Mouse (Mus musculus) hindbrain, embryonic 10.5 days (tissue): ENCODE results near the gene Nrf1. TPM values are rescaled to one million over a fixed set of nuclear protein-coding genes. Genes with fewer than 3 reads are reported as not detected.
A peak's percentile ranks its signal among the peaks of the same experiment; 100 is the strongest.

Experiments
- DNase-seq: peaks from one replicate; pipeline ENCODE4 v3.0.0-alpha.2; 2017; ENCODE audit warnings: low spot score
- H3K27ac ChIP-seq: fragments of 300-500 bp; sonication (generic); 2 replicates; pipeline ENCODE4 v1.5.1; 2016; ENCODE audit warnings: mild to moderate bottlenecking, moderate library complexity
- H3K27me3 ChIP-seq: fragments of 300-500 bp; sonication (generic); 2 replicates; pipeline ENCODE4 v1.6.1; 2016; ENCODE audit warnings: mild to moderate bottlenecking; ENCODE audit not compliant: poor library complexity, insufficient read depth, severe bottlenecking
- H3K36me3 ChIP-seq: fragments of 300-500 bp; sonication (generic); 2 replicates; pipeline ENCODE4 v1.6.1; 2016; ENCODE audit warnings: mild to moderate bottlenecking, moderate library complexity
- H3K4me1 ChIP-seq: fragments of 300-500 bp; sonication (generic); replicated peaks from 2 replicates; pipeline ENCODE4 v1.6.1; 2016; ENCODE audit warnings: mild to moderate bottlenecking
- H3K4me3 ChIP-seq: fragments of 300-500 bp; sonication (generic); 2 replicates; pipeline ENCODE4 v1.5.1; 2016; ENCODE audit warnings: mild to moderate bottlenecking, moderate library complexity
- H3K9me3 ChIP-seq: fragments of 300-500 bp; sonication (generic); 2 replicates; pipeline ENCODE4 v1.6.1; 2016; ENCODE audit warnings: mild to moderate bottlenecking, moderate library complexity
- WGBS: fragments of 180-500 bp; shearing (Covaris S2); methylation state at CpG from one replicate; pipeline ENCODE4 v1.1.7; 2016; 5-methylcytosine and 5-hydroxymethylcytosine counted together
- polyA plus RNA-seq: library from polyadenylated mRNA; unstranded; fragments of >200 nt; fragmentation: Nextera tagmentation; extraction: Ambion mirVana; gene quantifications from 2 replicates; pipeline ENCODE4 v1.2.1, GENCODE M21; 2016

Gene Nrf1
- polyA plus RNA-seq, 1 experiment from 2014 or later = 80.6 TPM

GRCm38 (mm10) chr6:30132399-30132798 is 84.6 kb downstream of the Nrf1 start:
- Histone ChIP-seq H3K4me3 (no peak overlapping the region), H3K36me3 (peaks cover 88% of the 10 kb centered on the region), H3K27ac (no peak overlapping the region), H3K9me3 (no peaks in the 10 kb centered on the region), H3K4me1 (no peaks in the 10 kb centered on the region), H3K27me3 (no peaks in the 10 kb centered on the region)
- no peak for DNase-seq
- 88% methylated on average over 3 of the region's 3 CpGs for WGBS

- Histone ChIP-seq H3K9me3 (no peaks in the 10 kb centered on the region), H3K36me3 (peaks cover 96% of the 10 kb centered on the region), H3K4me3 (no peak overlapping the region), H3K27ac (no peak overlapping the region), H3K27me3 (no peaks in the 10 kb centered on the region), H3K4me1 (no peaks in the 10 kb centered on the region)
- 52% methylated on average over 3 of the region's 3 CpGs for WGBS
- no peak for DNase-seq
Measured at GRCm38 (mm10) chr6:30135590-30135989, 87.8 kb downstream of the Nrf1 start.

GRCm38 (mm10) chr6:30137227-30137626 is 89.4 kb downstream of the Nrf1 start:
- no peak overlapping the region for H3K27ac ChIP-seq
- H3K9me3 ChIP-seq = no peaks in the 10 kb centered on the region
- 77% methylated on average over 2 of the region's 2 CpGs for WGBS
- DNase-seq = no peak
- H3K4me3 ChIP-seq = no peak overlapping the region
- peaks cover 98% of the 10 kb centered on the region for H3K36me3 ChIP-seq
- H3K27me3 ChIP-seq = no peaks in the 10 kb centered on the region
- H3K4me1 ChIP-seq = no peaks in the 10 kb centered on the region

GRCm38 (mm10) chr6:30139329-30140045 is 91.7 kb downstream of the Nrf1 start:
- 95% methylated on average over 7 of the region's 7 CpGs for WGBS

GRCm38 (mm10) chr6:30143263-30143662 is 95.5 kb downstream of the Nrf1 start:
- Histone ChIP-seq H3K36me3 (peaks cover 81% of the 10 kb centered on the region), H3K9me3 (no peaks in the 10 kb centered on the region), H3K27ac (no peak overlapping the region), H3K4me3 (no peak overlapping the region), H3K27me3 (no peaks in the 10 kb centered on the region), H3K4me1 (no peaks in the 10 kb centered on the region)
- no peak for DNase-seq
- WGBS = 94% methylated on average over 4 of the region's 4 CpGs

More at GRCm38 (mm10) chr6:30139329-30140045, 91.7 kb downstream of the Nrf1 start:
- Histone ChIP-seq H3K27me3 (no peaks in the 10 kb centered on the region), H3K27ac (no peak overlapping the region), H3K4me1 (no peaks in the 10 kb centered on the region), H3K4me3 (no peak overlapping the region), H3K9me3 (no peaks in the 10 kb centered on the region), H3K36me3 (peaks cover 98% of the 10 kb centered on the region)
- DNase-seq = no peak

- no peak for DNase-seq
- no peaks in the 10 kb centered on the region for H3K27me3 ChIP-seq
- peaks cover 66% of the 10 kb centered on the region for H3K36me3 ChIP-seq
- WGBS = 78% methylated on average over 7 of the region's 7 CpGs
- no peak overlapping the region for H3K27ac ChIP-seq
- H3K4me3 ChIP-seq = no peak overlapping the region
- H3K9me3 ChIP-seq = no peaks in the 10 kb centered on the region
- peaks cover under 1% of the 10 kb centered on the region; the same call in 1 of the 2 replicates for H3K4me1 ChIP-seq
Measured at GRCm38 (mm10) chr6:30147058-30147457, 99.3 kb downstream of the Nrf1 start.

GRCm38 (mm10) chr6:30147753-30148152 is 100.0 kb downstream of the Nrf1 start:
- peaks cover 66% of the 10 kb centered on the region for H3K36me3 ChIP-seq
- DNase-seq = no peak

GRCm38 (mm10) chr6:30150471-30150870 is 102.7 kb downstream of the Nrf1 start:
- Histone ChIP-seq H3K9me3 (no peaks in the 10 kb centered on the region), H3K27me3 (no peaks in the 10 kb centered on the region), H3K36me3 (peaks cover 61% of the 10 kb centered on the region), H3K27ac (no peak overlapping the region), H3K4me3 (no peak overlapping the region), H3K4me1 (peaks cover 10% of the 10 kb centered on the region)
- DNase-seq = no peak
- WGBS = 94% methylated on average over 8 of the region's 8 CpGs

More at GRCm38 (mm10) chr6:30147753-30148152, 100.0 kb downstream of the Nrf1 start:
- WGBS = 93% methylated on average over 6 of the region's 6 CpGs
- Histone ChIP-seq H3K27me3 (no peaks in the 10 kb centered on the region), H3K27ac (no peak overlapping the region), H3K9me3 (no peaks in the 10 kb centered on the region), H3K4me3 (no peak overlapping the region), H3K4me1 (peaks cover 8% of the 10 kb centered on the region)

GRCm38 (mm10) chr6:30152163-30152562 is 104.4 kb downstream of the Nrf1 start:
- DNase-seq = no peak
- Histone ChIP-seq H3K4me3 (no peak overlapping the region), H3K27ac (no peak overlapping the region; the same call in 1 of the 2 replicates), H3K9me3 (no peaks in the 10 kb centered on the region), H3K36me3 (peaks cover 64% of the 10 kb centered on the region), H3K27me3 (no peaks in the 10 kb centered on the region), H3K4me1 (peaks cover 10% of the 10 kb centered on the region)
- 91% methylated on average over 12 of the region's 12 CpGs for WGBS

- WGBS = 71% methylated on average over 10 of the region's 10 CpGs
- Histone ChIP-seq H3K4me1 (peaks cover 10% of the 10 kb centered on the region), H3K27ac (peak overlapping the region; percentile 67; the same call in 1 of the 2 replicates), H3K36me3 (peaks cover 63% of the 10 kb centered on the region), H3K27me3 (no peaks in the 10 kb centered on the region), H3K4me3 (no peak overlapping the region), H3K9me3 (no peaks in the 10 kb centered on the region)
- no peak for DNase-seq
Measured at GRCm38 (mm10) chr6:30152649-30153048, 104.9 kb downstream of the Nrf1 start.

- no peak overlapping the region for H3K4me3 ChIP-seq
- no peaks in the 10 kb centered on the region for H3K27me3 ChIP-seq
- H3K36me3 ChIP-seq = peaks cover 58% of the 10 kb centered on the region
- WGBS = 72% methylated on average over 3 of the region's 3 CpGs
- no peak for DNase-seq
- H3K4me1 ChIP-seq = peaks cover 13% of the 10 kb centered on the region
- H3K27ac ChIP-seq = peak overlapping the region; percentile 50; the same call in 1 of the 2 replicates
- no peaks in the 10 kb centered on the region for H3K9me3 ChIP-seq
Measured at GRCm38 (mm10) chr6:30153076-30153475, 105.3 kb downstream of the Nrf1 start.

GRCm38 (mm10) chr6:30153733-30154415 is 106.1 kb downstream of the Nrf1 start:
- H3K9me3 ChIP-seq = no peaks in the 10 kb centered on the region
- H3K36me3 ChIP-seq = peaks cover 50% of the 10 kb centered on the region
- no peak overlapping the region for H3K4me3 ChIP-seq
- H3K4me1 ChIP-seq = peaks cover 14% of the 10 kb centered on the region
- 0 out of 2 replicates have a peak overlapping the region, but pooled peaks have one; percentile 50 for H3K27ac ChIP-seq
- no peak for DNase-seq
- 92% methylated on average over 15 of the region's 15 CpGs for WGBS
- no peaks in the 10 kb centered on the region for H3K27me3 ChIP-seq

- Histone ChIP-seq H3K9me3 (no peaks in the 10 kb centered on the region), H3K36me3 (peaks cover 11% of the 10 kb centered on the region; the same call in 1 of the 2 replicates), H3K4me1 (peaks cover 28% of the 10 kb centered on the region), H3K27me3 (no peaks in the 10 kb centered on the region; the same call in 1 of the 2 replicates), H3K4me3 (no peak overlapping the region), H3K27ac (peak overlapping the region; percentile 23; the same call in 1 of the 2 replicates)
- 46% methylated on average over 4 of the region's 4 CpGs for WGBS
- no peak for DNase-seq
Measured at GRCm38 (mm10) chr6:30159516-30160045, 111.8 kb downstream of the Nrf1 start.
